Comparison of ENCODE assay signal across 8 mouse cellular contexts in genomic region chr10:43451848-43452662, GRCm38 (mm10). TPM values are rescaled to one million over a fixed set of nuclear protein-coding genes. Genes with fewer than 3 reads are reported as not detected.
DNase-seq lines count a peak whose midpoint lies in the region; ATAC-seq and TF ChIP-seq lines count a peak whose summit lies in the region.

No protein-coding gene starts in this region.

- peak; percentile 76 for DNase-seq in 416B (ENCODE audit: low read depth)
- DNase-seq in heart, embryonic 10.5 days (ENCODE audit: low spot score) = peak; percentile 88
- DNase-seq in midbrain, postnatal 0 days (ENCODE audit: low spot score) = peak; percentile 94
- peak; percentile 48 for DNase-seq in spleen, postnatal 36 days (ENCODE audit: low spot score in 2 of 2)

- no peaks in the 10 kb centered on the region for H3K9me3 ChIP-seq in heart, embryonic 10.5 days
- H3K9me3 ChIP-seq in kidney, embryonic 15.5 days (replicated peaks) = no peaks in the 10 kb centered on the region
- H3K9me3 ChIP-seq in limb, embryonic 15.5 days = no peaks in the 10 kb centered on the region
- no peaks in the 10 kb centered on the region for H3K9me3 ChIP-seq in midbrain, postnatal 0 days (ENCODE audit: low read length)

- no peak overlapping the region for H3K27ac ChIP-seq in bone marrow, adult 2 months (ENCODE audit: control insufficient read depth, insufficient read depth, low read depth, low read length, poor library complexity)
- H3K27ac ChIP-seq in embryonic fibroblast, embryonic 13.5 days (ENCODE audit: insufficient read depth, low read length) = no peak overlapping the region
- no peak overlapping the region for H3K27ac ChIP-seq in heart, embryonic 10.5 days
- H3K27ac ChIP-seq in kidney, embryonic 15.5 days = no peak overlapping the region
- H3K27ac ChIP-seq in limb, embryonic 15.5 days = no peak overlapping the region
- H3K27ac ChIP-seq in midbrain, postnatal 0 days (ENCODE audit: low read depth, low read length) = no peak overlapping the region

- peak overlapping the region; percentile 12 for H3K4me3 ChIP-seq in bone marrow, adult 2 months (replicated peaks; ENCODE audit: control insufficient read depth, low read depth, low read length)
- no peak overlapping the region for H3K4me3 ChIP-seq in embryonic fibroblast, embryonic 13.5 days (ENCODE audit: insufficient read depth, low read length)
- peak overlapping the region; percentile 48 for H3K4me3 ChIP-seq in heart, embryonic 10.5 days
- peak overlapping the region; percentile 28 for H3K4me3 ChIP-seq in kidney, embryonic 15.5 days (replicated peaks)
- peak overlapping the region; percentile 27 for H3K4me3 ChIP-seq in limb, embryonic 15.5 days
- H3K4me3 ChIP-seq in midbrain, postnatal 0 days (ENCODE audit: low read depth, low read length) = peak overlapping the region; percentile 20

- H3K36me3 ChIP-seq in heart, embryonic 10.5 days = no peaks in the 10 kb centered on the region
- H3K36me3 ChIP-seq in kidney, embryonic 15.5 days = no peaks in the 10 kb centered on the region
- H3K36me3 ChIP-seq in limb, embryonic 15.5 days = no peaks in the 10 kb centered on the region
- H3K36me3 ChIP-seq in midbrain, postnatal 0 days (ENCODE audit: insufficient read depth, low read length) = no peaks in the 10 kb centered on the region

- peak; percentile 88 for ATAC-seq in kidney, embryonic 15.5 days (replicated peaks; ENCODE audit: low FRiP score)
- peak; percentile 44; the same call in 1 of the 2 replicates for ATAC-seq in limb, embryonic 15.5 days (ENCODE audit: insufficient number of reproducible peaks, low FRiP score, low TSS enrichment, low read depth)
- peak; percentile 88 for ATAC-seq in midbrain, postnatal 0 days (ENCODE audit: low FRiP score)

- H3K4me2 ChIP-seq in kidney, embryonic 15.5 days = peak overlapping the region; percentile 56
- peak overlapping the region; percentile 40 for H3K4me2 ChIP-seq in limb, embryonic 15.5 days
- H3K4me2 ChIP-seq in midbrain, postnatal 0 days (ENCODE audit: low read depth, low read length, poor library complexity, severe bottlenecking) = peak overlapping the region; percentile 42

- TF ChIP-seq CTCF in bone marrow, adult 2 months (IDR thresholded peaks at IDR 0.05; ENCODE audit: control insufficient read depth, insufficient read depth, low read length) = peak; percentile 57
- 0 out of 2 replicates have a peak, but pooled peaks have one; percentile 24 for TF ChIP-seq CTCF in embryonic fibroblast, embryonic 13.5 days (IDR thresholded peaks at IDR 0.05; ENCODE audit: borderline replicate concordance, insufficient read depth, low read length)
- peak; percentile 89 for TF ChIP-seq CTCF in midbrain, postnatal 0 days (IDR thresholded peaks at IDR 0.05)

- WGBS in bone marrow, adult 2 months = 18% methylated on average over 16 of the region's 16 CpGs
- WGBS in heart, embryonic 10.5 days = 25% methylated on average over 16 of the region's 16 CpGs
- 28% methylated on average over 16 of the region's 16 CpGs for WGBS in kidney, embryonic 15.5 days
- 22% methylated on average over 16 of the region's 16 CpGs for WGBS in limb, embryonic 15.5 days
- 22% methylated on average over 16 of the region's 16 CpGs for WGBS in midbrain, postnatal 0 days

- no peaks in the 10 kb centered on the region for H3K4me1 ChIP-seq in bone marrow, adult 2 months (ENCODE audit: control insufficient read depth, insufficient read depth, low read length)
- no peaks in the 10 kb centered on the region for H3K4me1 ChIP-seq in embryonic fibroblast, embryonic 13.5 days (ENCODE audit: control insufficient read depth, insufficient read depth, low read length)
- H3K4me1 ChIP-seq in heart, embryonic 10.5 days = peaks cover 9% of the 10 kb centered on the region; the same call in 1 of the 2 replicates
- peaks cover 9% of the 10 kb centered on the region for H3K4me1 ChIP-seq in kidney, embryonic 15.5 days
- H3K4me1 ChIP-seq in limb, embryonic 15.5 days = peaks cover 5% of the 10 kb centered on the region; the same call in 1 of the 2 replicates
- no peaks in the 10 kb centered on the region for H3K4me1 ChIP-seq in midbrain, postnatal 0 days (ENCODE audit: insufficient read depth, low read length)

- no peak for TF ChIP-seq POLR2A in bone marrow, adult 2 months (IDR thresholded peaks at IDR 0.05; ENCODE audit: borderline replicate concordance, control insufficient read depth, low read depth, low read length)
- TF ChIP-seq POLR2A in embryonic fibroblast, embryonic 13.5 days (IDR thresholded peaks at IDR 0.05; ENCODE audit: low read depth, low read length) = no peak

- H3K9ac ChIP-seq in kidney, embryonic 15.5 days = no peak overlapping the region
- H3K9ac ChIP-seq in limb, embryonic 15.5 days = no peak overlapping the region
- no peak overlapping the region for H3K9ac ChIP-seq in midbrain, postnatal 0 days (replicated peaks; ENCODE audit: low read length, poor library complexity, severe bottlenecking)

- H3K27me3 ChIP-seq in heart, embryonic 10.5 days (ENCODE audit: insufficient read depth, poor library complexity, severe bottlenecking) = 0 out of 2 replicates have a peak, but pooled peaks cover 3% of the 10 kb centered on the region
- H3K27me3 ChIP-seq in kidney, embryonic 15.5 days = no peaks in the 10 kb centered on the region
- H3K27me3 ChIP-seq in limb, embryonic 15.5 days = no peaks in the 10 kb centered on the region
- H3K27me3 ChIP-seq in midbrain, postnatal 0 days (ENCODE audit: insufficient read depth, low read length) = no peaks in the 10 kb centered on the region

RNA-seq across cellular contexts. Expression of gene Bend3, which starts 26.6 kb away (rescaled TPM):
- 0.88 and 2.7 TPM in 2 replicates for polyA plus RNA-seq in bone marrow, adult 2 months (2011; ENCODE audit: insufficient read depth, insufficient read length, low replicate concordance, missing spikeins)
- 7.8 and 8.8 TPM in 2 replicates for polyA plus RNA-seq in embryonic fibroblast, embryonic 13.5 days (2011; ENCODE audit: insufficient read length, low read depth, missing spikeins)
- polyA plus RNA-seq in heart, embryonic 10.5 days (2016; fragmentation: Nextera tagmentation; extraction: Ambion mirVana) = 5.4 and 5.8 TPM in 2 replicates
- 6.6 and 7.4 TPM in 2 replicates for polyA plus RNA-seq in kidney, embryonic 15.5 days (2015; fragmentation: Nextera tagmentation; extraction: Ambion mirVana)
- polyA plus RNA-seq in limb, embryonic 15.5 days (2015; fragmentation: Nextera tagmentation; extraction: Ambion mirVana) = 3.1 and 3.8 TPM in 2 replicates
- 10.1 and 10.8 TPM in 2 replicates for total RNA-seq in midbrain, postnatal 0 days (2014; rRNA removed)
- polyA plus RNA-seq in midbrain, postnatal 0 days (2015; fragmentation: Nextera tagmentation; extraction: Ambion mirVana) = 2.0 and 3.0 TPM in 2 replicates

Comparison
In these comparisons a context has a peak if more than half of its experiments do, and no peak if none do; other contexts are left out.
1. CTCF ChIP-seq: peak in every context shown above with its lines; median percentile 89 in midbrain, postnatal 0 days; 57 in bone marrow, adult 2 months; 24 in embryonic fibroblast, embryonic 13.5 days.